Mouse (Mus musculus): ENCODE results near the gene Dock6.
"Not testable (repeated sequence)": the region's sequence is repeated elsewhere in the genome, so short reads cannot be mapped to it uniquely, and the experiment has no call there.

Dock6 gene

DNA sequence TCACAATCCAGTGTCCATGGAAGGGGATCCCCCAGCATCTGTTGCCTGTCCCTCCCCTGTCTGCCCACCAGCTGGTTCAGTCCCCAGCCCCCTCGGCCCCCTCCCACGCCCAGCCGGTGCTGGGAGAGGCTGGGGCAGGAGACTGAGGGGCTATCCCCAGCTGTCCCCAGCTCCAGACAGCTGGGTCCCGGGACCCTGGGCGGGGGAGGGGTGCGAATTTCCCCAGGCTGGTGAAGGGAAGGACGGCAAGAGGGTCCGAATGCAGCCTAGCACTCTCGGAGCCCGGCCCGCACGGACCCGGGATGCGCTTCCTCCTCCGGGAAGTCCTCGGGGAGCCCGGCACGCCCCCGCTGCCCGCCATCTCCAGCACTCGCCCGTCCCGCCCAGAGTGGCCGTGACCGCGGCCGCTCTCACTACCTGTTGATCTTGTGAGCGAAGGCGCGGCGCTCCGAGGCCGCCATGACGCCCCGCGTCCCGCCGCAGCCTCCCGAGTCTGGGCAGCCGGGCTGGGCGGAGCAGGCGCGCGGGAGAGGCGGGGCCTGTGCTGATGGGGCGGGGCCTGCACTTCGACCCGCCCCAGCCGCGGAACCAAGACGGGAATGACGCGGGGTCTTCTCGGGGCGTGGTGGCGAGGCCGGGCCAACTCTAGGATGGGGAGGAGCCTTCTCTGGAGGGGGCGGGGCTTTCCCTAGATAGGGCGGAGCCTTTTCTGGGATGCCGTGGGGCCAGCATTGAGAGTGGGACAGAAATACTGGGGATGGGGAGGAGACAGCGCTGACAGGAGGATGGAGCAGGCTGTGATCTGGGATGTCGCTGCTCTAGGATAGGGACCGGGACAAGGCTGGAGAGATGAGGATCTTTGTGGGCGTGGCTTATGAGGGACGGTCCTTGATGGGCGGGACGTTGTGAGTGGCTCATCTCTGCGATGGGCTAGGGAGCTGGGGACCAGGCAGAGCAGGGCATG, at the start of gene Dock6:
Gene Dock6, minus strand, starts transcription at position 508 of the 964 bp plus-strand sequence.
- peak; percentile 90 for DNase-seq (ENCODE audit: low spot score in 2 of 2)

DNA sequence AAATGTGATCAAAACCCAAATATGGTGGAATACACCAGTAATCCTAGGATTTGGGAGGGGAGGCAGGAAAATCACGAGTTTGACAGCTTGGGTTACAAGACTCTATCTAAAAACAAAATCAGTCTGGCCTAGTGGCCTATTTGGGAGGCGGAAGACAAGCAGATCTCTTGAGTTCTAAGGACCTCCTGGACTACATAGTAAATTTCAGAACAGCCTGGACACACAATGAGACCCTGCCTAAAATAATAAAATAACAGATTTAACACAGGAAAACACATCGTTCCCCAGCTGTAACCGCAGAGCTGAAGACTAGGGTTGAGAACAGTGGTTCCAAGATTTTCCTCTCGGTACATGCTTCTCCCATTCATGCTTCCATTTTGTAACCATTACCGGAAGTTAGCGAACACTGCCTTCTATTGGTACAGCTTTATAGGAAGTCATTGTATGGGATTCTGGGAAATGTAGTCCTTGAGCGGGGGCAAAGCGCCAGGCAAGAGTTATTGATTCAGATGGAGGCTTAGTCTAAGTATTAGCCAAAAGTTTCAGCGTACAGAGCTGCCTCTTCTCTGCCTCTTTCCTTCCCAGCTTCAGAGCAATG, 48.9 kb upstream of the Dock6 start:
- peak; percentile 65 to 67 for DNase-seq (ENCODE audit: low spot score in 2 of 2)

DNA sequence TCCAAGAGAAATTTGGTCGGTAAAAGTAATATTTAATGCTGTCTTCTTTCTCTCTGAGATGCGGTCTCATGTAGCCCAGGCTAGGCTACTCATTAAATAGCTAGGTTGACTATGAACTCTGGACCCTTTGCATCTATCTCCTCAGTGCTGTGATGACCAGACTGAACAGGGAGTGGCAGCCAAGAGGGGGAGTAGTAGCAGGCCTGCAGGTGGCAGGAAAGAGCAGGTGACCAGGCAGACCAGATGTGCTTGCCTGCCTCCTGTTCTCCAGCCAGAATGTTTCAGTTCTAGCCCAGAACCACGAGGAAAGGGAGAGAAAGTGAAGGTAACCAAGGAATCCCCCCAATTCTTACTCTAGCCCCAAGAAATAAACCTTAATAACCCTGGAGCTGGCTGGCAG, 36.8 kb upstream of the Dock6 start:
- no peak for DNase-seq (ENCODE audit: low spot score in 2 of 2)

DNA sequence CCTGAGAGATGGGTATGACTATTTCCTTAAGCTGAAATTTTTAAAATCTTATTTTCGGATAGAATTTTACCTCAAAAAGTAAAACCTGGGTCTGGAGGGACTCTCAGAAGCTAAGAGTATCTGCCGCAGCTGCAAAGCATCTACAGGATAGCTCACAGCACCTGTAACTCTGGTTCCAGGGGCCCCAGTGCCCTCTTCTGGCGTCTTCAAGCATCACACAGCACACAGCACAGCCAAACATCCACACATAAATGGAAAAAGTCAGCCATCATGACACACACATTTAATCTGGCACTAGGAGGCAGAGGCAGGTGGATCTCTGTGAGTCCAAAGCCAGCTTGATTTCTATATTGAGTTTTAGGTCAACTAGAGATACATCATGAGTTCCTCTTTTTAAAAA, 24.2 kb upstream of the Dock6 start:
- DNase-seq (ENCODE audit: low spot score in 2 of 2) = no peak

DNA sequence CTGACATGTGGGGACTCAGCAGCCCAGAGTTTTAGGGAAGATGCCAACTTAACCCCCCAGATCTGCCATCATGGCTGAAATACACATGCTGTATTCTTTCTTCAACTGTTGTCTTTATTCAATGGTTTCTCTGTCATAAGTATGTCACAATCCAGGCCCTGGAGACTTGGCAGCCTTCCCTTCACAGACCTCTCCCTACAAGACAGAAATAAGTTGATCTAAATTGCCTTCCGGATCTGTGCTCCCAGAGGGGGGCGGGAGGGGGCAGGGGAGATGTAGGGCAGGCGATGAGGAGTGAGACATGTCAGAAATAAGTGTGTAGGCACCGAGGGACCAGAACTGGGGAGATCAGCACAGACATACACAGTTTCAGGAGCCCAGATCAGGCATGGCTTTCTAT, 19.8 kb upstream of the Dock6 start:
- DNase-seq (ENCODE audit: low spot score in 2 of 2) = no peak

DNA sequence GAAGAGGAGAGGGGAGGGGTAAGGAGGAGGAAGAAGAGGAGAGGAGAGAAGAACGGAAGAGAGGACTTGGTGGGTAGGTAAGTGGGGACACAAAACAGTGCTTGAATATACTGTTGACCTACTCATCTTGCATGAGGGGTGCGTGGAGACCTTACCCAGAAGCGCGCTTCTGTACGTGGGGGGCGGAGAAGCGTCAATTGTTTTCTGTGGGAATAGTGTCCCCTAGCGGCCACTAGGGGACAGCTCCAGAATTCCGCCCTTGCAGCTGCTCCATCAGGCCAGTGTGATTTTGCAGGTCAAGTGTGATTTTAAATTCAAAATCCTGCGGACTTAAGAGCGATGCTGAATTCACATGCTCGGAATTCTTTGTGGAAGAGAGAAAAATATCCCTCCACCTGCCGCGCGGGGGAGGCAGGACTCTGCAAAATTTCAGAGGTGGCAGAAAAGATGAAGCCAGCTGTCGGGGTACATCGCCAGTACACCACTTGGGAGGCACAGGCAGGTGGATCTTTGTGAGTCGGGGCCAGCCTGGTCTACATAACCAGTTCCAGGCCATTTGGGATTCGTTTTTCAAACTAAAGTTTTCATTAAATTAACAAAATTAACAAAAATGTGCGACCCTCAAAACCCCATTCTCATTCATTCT, 18.6 kb upstream of the Dock6 start:
- DNase-seq (ENCODE audit: low spot score in 2 of 2) = peak in 1 of 2 experiments; percentile 55

DNA sequence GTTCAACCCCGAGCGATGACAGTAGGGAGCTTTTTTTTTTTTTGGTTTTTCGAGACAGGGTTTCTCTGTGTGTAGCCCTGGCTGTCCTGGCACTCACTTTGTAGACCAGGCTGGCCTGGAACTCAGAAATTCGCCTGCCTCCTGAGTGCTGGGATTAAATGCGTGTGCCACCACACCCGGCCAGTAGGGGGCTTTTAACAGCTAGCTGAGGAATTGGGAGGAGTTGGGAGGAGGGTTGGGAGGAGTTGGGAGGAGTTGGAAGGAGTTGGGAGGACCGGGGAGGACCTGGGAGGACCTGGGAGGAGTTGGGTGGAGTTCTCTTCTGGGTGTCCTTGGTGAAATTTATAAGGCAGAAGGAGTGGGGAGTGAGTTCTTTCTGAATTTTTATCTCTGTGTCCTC, 16.9 kb upstream of the Dock6 start:
- peak in 1 of 2 experiments; percentile 69 for DNase-seq (ENCODE audit: low spot score in 2 of 2)

DNA sequence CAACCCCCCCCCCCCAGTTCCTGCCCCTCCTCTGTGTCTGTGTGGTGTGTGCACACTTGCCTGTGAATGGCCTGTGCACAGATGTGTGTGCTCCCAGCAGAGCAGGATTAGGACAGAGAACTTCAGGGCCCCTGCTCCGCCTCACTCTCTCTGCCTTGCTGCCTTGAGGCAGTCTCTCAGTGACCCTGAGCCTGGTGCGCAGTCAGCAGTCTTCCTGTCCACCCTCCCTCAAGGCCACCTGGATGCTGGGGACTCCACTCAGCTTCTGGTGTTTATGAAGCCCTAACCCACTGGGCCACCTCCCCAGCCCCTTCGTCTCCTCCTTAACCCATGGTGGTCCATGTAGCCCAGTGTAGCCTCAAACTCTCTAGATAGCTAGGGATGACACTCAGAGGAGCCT, 15.3 kb upstream of the Dock6 start:
- no peak for DNase-seq (ENCODE audit: low spot score in 2 of 2)

DNA sequence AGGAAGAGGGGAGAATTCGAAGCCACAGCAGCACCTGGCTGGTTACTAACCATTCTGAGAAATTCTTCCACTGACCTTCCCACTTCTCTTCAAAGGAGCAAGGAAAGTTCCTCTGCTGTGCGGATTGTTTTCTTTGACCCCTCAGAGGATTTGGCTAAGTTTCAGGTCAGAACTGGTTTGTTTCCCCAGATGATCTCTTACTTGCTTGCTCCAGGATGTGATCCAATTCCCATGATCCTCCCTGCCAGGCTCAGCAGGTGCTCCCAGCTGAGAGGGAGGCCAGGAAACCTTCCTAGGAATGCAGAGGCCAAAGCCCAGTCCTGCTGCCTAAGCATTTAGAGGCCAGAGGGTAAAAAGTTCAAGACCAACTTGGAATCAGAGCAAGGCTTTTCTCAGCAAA, 14.2 kb upstream of the Dock6 start:
- peak; percentile 58 to 75 for DNase-seq (ENCODE audit: low spot score in 2 of 2)

DNA sequence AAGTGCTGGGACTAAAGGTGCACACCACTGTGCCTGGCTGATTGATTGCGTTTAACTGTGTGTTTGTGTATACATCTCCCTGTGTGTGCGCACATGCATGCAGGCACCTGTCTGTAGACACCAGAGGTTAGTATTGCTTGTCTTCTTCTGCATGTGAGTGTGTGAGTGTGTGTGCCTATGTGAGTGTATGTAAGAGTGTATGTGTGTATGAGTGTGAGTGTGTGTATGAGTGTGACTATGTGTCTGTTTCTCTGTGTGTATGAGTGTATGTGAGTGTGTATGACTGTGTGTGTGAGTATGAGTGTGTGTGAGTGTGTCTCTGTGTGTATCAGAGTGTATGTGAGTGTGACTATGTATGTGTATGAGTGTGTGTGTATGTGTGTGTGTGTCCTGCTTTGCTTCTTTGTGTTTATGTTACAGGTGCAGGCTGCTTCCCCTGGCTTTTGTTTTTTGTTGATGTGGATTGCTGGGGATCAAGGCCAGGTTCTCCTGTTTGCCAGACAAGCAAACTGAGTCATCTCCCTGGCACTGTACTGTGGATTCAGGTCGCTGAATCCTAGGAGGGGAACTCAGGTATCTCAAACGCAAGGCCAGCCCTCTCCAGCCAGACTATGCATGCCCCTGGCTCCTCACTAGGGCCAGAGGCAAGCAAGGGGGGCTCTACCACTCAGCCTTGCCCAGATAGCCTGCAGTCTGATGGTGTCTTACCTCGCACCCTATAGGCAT, 13.4 kb upstream of the Dock6 start:
- DNase-seq (ENCODE audit: low spot score in 2 of 2) = no peak

DNA sequence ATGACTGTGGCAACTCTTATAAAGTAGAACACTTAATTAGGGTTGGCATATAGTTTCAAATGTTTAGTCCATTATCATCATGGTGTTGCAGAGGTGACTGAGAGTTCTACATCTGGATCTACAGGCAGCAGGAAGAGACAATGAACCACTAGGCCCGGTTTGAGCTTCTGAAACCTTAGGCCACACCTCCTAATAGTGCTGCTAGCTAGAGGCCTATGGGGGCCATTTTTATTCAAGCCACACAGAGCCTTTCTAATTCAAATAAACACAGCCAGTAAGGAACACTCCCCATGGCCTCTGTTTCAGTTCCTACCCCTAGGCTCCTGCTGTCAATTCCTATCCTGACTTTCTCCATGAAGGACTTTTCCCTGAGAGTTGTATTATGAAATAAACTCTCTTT, 9.7 kb upstream of the Dock6 start:
- no peak for DNase-seq (ENCODE audit: low spot score in 2 of 2)

DNA sequence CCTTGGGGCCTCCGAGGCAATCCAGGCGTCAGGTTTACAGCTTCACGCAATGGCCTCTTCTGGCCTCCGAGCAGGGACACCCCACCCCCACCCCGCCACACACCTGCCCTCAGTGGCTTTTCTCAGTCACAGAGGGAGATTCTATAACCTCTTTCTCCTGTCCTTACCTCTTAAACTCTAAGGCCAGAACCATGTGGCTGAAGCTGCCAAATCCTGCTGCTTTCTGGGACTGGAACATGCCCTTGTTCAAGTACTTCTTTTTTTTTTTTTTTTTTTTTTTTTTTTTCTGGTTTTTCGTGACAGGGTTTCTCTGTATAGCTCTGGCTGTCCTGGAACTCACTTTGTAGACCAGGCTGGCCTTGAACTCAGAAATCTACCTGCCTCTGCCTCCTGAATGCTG, 7.9 kb upstream of the Dock6 start:
- not testable (repeated sequence) for DNase-seq (ENCODE audit: low spot score in 2 of 2)

DNA sequence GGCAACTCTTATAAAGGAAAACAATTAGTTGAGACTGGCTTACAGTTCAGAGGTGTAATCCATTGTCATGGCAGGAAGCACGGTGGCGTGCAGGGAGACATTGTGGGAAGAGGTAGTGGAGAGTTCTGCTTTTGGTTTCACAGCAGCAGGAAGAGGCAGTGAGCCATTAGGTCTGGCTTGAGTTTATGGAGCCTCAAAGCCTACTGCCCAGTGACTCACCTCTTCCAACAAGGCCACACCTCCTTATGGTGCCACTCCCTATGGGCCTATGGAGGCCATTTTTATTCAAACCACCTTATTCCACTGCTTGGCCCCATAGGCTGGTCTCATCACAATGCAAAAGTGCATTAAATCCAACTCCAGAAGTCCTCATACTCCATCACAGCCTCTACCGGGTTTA, 7.2 kb upstream of the Dock6 start:
- DNase-seq (ENCODE audit: low spot score in 2 of 2) = no peak

DNA sequence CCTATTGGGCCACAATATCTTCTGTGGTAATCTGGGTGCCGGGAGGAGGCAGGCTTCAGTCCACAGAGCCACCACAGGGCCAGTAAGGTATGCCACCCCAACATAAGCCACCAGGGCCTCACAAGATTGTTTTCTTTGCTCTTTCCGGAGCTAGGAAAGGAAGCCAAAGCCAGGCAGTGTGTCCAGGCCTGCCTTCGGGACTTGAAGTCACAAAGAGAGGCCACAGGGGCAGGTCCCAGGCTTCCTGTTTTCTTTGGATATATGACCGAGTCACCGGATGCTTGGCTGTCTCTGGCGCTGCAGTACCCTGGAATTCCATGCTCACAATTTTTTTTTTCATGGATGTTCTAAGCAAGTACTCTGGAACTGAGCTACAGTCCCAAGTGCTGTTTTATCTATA, 5.6 kb upstream of the Dock6 start:
- DNase-seq (ENCODE audit: low spot score in 2 of 2) = peak; percentile 85 to 89

DNA sequence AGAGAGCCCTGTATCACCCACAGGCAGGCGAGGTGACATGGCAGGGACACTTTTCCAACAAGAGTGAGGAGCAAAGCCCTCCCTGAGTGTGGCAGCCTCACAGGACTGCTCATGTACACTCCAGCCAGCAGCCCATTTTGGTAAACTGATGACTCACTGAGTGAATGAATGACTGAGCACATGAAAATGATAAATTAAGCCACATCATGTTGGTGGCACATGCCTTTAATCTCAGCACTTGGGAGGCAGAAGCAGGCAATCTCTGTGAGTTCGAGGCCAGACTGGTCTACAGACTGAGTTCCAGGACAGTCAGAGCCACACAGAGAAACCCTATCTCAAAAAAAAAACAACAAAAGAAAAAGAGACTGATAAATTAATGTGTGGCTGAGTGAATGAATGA, 5.1 kb upstream of the Dock6 start:
- DNase-seq (ENCODE audit: low spot score in 2 of 2) = no peak

DNA sequence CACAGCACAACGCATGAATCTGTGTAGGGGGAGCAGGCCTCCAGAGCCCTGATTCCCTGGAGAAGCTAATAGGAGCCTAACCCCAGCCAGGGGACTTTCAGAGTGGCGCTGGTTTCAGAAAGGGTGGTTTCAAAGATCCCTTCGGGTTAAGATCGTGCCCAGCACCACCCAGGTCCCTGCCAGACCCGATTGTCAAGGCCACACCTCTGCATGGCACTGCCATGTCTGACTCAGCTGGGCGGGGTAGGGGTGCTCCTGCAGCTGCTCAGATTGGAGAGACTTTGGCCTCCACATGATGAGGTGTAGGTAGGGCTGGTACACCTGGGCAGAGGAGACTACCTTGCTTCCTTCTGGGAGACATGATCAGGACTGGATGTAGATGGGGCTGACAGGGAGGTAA, 2.5 kb upstream of the Dock6 start:
- DNase-seq (ENCODE audit: low spot score in 2 of 2) = no peak

DNA sequence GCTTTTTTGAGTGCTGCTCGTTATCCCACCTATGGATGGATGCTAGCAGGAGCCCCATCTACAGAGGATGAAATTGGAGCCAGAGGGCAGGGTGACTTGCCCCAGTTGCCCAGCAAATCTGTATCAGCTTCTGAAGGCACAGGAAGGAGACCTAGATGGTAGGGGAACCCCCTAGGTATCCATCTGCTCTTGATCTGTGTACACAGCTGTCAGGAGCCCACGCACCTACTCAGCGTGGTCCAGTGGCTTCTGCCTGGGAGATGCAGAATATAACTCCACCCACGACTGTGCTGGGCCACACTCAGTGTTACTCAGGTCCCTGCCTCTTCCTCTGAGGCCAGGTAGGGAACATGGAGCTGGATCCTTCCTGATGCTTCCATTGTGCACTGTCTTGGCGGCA, 1.5 kb upstream of the Dock6 start:
- DNase-seq (ENCODE audit: low spot score in 2 of 2) = no peak

DNA sequence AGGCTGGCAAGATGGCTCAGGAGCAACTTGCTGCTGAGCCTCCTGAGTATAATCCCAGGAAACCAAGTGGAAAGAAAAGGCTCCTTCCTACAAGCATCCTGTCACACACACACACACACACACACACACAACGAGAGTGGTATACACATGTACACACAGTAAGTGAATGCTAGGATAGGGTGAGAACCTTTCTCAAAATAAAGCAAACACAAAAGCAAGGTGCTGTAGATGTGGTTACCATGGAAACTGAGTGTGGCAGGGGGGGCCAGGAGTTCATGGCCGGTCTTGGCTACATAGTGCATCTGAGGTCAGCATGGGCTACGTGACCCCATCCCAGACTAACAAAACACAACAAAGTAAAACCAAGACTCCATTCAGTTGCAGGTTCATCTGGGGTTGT, 1.4 kb downstream of the Dock6 start:
- DNase-seq (ENCODE audit: low spot score in 2 of 2) = no peak

DNA sequence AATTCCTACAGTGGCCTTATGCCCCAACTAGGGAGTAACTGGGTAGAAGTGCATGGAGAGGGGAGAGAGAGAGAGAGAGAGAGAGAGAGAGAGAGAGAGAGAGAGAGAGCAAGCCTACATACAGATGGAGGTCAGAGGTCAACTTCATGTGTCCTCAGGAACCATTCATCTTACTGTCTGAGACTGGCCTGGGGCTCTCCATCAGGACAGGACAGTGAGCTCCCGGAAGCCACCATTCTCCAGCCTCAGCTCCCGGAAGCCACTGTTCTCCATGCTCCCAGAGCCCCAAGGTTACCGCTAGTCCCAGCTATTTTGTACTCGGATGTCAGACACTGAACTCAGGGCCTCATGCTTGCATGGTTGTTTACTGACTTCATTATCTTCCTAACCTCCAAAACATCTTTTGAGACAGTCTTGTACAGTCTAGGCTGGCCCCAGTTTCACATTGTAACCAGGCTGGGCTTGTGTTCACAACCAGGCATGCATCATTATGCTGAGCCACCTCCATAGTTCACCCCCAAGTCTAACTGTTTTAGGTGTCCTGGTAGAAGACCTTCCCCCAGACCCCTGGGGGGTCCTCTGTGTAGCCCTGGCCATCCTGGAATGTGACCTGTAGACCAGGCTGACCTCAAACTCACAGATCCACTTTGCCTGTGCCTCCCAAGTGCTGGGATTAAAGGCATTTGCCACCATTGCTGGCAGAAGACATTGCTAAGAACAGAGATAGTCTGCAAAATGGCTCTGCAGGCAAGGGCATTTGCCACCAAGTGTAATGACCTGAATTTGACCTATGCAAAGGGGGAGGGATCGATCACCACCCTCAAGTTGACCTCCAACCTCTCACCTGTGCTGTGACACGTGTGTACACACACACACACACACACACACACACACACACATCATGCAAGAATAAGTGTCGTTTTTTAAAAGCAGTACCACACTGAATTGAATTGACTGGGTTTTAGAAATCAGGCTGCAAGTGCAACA, 2.5 kb downstream of the Dock6 start:
- DNase-seq (ENCODE audit: low spot score in 2 of 2) = no peak

DNA sequence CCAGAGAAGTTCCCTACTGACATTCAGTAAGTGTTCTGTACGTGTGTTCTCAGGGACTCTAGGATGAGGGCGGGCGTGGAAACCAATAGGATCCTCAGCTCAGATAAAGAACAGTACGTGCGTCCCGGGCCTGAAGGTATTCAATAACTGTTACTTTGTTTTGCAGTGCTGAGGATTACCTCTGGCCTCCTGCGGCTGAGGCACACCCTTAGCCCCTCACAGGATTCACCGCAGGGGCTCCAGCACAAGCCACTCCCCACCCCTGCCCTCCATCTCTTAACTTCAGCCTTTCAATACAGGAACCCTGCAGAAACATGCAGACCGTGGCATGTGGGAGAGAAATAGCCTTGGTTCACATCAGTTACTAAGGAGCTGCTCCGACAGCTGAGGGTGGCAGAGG, 4.5 kb downstream of the Dock6 start:
- DNase-seq (ENCODE audit: low spot score in 2 of 2) = no peak

DNA sequence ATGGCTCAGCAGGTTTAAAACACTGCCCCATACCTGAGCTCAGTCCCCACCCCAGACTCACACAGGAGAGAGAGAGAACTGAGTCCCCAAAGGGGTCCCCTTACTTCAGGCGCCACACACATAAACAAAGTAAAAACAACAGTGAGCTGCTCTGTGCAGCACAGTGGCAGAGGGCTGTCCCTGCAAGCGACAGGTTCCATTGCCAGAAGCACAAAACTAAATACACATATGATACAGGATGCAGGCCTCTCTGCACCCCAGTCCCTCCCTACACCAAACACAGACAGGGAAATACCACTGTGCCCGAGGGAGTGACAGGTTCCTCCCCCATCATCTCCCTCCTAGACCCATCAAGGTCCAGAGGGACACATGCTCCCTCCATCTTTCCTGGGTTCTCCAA, 5.0 kb downstream of the Dock6 start:
- DNase-seq (ENCODE audit: low spot score in 2 of 2) = no peak
